Mouse (Mus musculus) spleen, adult 2 months (tissue): ENCODE measurements around the gene Hsd17b3.

Experiments used
- CTCF ChIP-seq: fragments of 200-500 bp; IDR thresholded peaks from 2 replicates; pipeline ENCODE4 v1.5.1; 2011; ENCODE audit warnings: mild to moderate bottlenecking, inconsistent platforms; ENCODE audit not compliant: insufficient read depth, insufficient read length, insufficient replicate concordance; ENCODE audit errors: extremely low read depth
- POLR2A ChIP-seq: fragments of 200-500 bp; IDR thresholded peaks from 2 replicates; pipeline ENCODE4 v1.6.1; 2011; ENCODE audit warnings: low read depth, low read length, inconsistent platforms

GRCm38 (mm10) chr13:64020902-64021311 lies 68.1 kb downstream of the Hsd17b3 start:
- TF ChIP-seq CTCF (no peak), POLR2A (no peak)
